Mouse (Mus musculus): Measurements from ENCODE around the gene Anks1b.
A peak's percentile ranks its signal among the peaks of the same experiment; 100 is the strongest.

Gene Anks1b

GRCm38 (mm10) chr10:90974084-90974483 lies 1100.8 kb downstream of the Anks1b start:
- DNase-seq: no peak

- no peak for DNase-seq
Observed at GRCm38 (mm10) chr10:90974491-90974890, 1101.2 kb downstream of the Anks1b start.

GRCm38 (mm10) chr10:90981811-90982210 lies 1108.5 kb downstream of the Anks1b start:
- no peak for DNase-seq

- DNase-seq: no peak
Observed at GRCm38 (mm10) chr10:90983046-90983445, 1109.7 kb downstream of the Anks1b start.

GRCm38 (mm10) chr10:90990340-90990739 lies 1117.0 kb downstream of the Anks1b start:
- no peak for DNase-seq

- no peak for DNase-seq
Observed at GRCm38 (mm10) chr10:90992237-90992636, 1118.9 kb downstream of the Anks1b start.

- no peak for DNase-seq
Observed at GRCm38 (mm10) chr10:90993869-90994268, 1120.6 kb downstream of the Anks1b start.

GRCm38 (mm10) chr10:90999899-91000298 lies 1126.6 kb downstream of the Anks1b start:
- DNase-seq: peak; percentile 18

- peak; percentile 34 for DNase-seq
Observed at GRCm38 (mm10) chr10:91001421-91001820, 1128.1 kb downstream of the Anks1b start.

GRCm38 (mm10) chr10:91005858-91006538 lies 1132.7 kb downstream of the Anks1b start:
- peak; percentile 11 for DNase-seq
